Mouse (Mus musculus) heart, postnatal 10 days (tissue): ENCODE measurements around the gene Scaf8. TPM values are rescaled to one million over a fixed set of nuclear protein-coding genes. Genes with fewer than 3 reads are reported as not detected.
"Not testable (repeated sequence)": the region's sequence is repeated elsewhere in the genome, so short reads cannot be mapped to it uniquely, and the experiment has no call there.

ENCODE experiments used
- DNase-seq, 2 experiments: peaks; one replicate each; pipeline ENCODE4 v3.0.0; 2021
- intact Hi-C: fragments of 180-260 bp; cut with DNase I; formaldehyde crosslinking; loops from one replicate; pipeline ENCODE4 v1.15.1; 2025
- total RNA-seq, 2 experiments: library from RNA; stranded (reverse); gene quantifications; 2 replicates each; pipeline ENCODE4 v1.2.3; 2021

The Scaf8 gene
- 10 to 100 TPM; 45.2 to 45.8 TPM for total RNA-seq

- peak; percentile 96 for DNase-seq
- intact Hi-C loops = loop anchor here (5.0 kb wide), 1 partner anchor 37 kb away; no protein-coding TSS in a partner anchor
Measured at GRCm38 (mm10) chr17:3114720-3115379, at the start of gene Scaf8. Scaf8 (plus strand) TSS chr17:3114972.

DNA sequence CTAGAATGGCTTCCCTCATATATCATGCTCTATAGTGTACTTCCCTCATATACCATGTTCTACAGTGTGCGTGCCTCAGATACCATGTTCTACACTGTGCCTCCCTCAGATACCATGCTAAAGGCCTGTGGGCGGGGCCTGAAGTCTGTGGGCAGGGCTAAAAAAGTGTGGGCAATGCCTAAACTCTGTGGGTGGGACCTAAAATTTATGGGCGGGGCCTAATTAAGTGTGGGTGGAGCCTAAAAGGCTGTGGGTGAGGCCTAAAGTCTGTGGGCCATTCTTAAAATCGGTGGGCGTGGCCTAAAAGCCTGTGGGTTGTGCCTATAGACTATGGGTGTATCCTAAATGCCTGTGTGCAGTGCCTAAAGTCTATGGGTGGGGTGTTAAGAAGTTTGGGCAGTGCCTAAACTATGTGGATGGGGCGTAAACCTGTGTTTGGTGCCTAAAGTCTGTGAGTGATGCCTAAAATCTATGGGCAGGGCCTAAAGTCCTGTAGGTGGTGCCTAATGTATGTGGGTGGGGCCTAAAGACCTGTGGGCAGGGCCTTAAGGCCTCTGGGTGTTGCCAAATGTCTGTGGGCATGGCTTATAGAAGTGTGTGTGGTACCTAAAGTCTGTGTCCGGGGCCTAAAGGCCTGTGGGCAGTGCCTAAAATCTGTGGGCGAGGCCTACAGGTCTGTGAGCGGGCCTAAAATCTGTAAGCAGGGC, 39.5 kb upstream of the Scaf8 start:
- no peak for DNase-seq
- intact Hi-C loops = no loop called here

GRCm38 (mm10) chr17:3075873-3076245, 38.9 kb upstream of the Scaf8 start:
- DNase-seq = no peak
- intact Hi-C loops = no loop called here

DNA sequence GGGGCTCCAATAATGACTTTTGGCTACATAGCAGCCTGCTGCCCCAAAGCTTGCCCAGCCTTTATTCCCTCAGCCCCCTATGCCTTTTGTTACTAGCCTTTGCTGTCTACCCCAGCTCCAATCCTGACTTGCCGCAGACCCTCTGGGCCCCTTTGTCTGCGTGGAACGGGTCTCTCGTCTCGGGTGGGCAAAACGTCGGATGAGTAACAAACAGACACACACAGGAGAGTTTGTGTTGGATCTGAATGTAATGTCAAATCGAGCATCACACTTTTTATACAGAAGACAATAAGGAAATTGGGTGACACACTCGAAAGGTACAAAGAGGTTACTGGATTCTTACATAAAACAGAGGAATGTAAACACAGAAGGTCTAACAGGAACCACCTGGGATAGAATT, 36.8 kb upstream of the Scaf8 start:
- intact Hi-C loops, DNase-seq: not testable (repeated sequence)

DNA sequence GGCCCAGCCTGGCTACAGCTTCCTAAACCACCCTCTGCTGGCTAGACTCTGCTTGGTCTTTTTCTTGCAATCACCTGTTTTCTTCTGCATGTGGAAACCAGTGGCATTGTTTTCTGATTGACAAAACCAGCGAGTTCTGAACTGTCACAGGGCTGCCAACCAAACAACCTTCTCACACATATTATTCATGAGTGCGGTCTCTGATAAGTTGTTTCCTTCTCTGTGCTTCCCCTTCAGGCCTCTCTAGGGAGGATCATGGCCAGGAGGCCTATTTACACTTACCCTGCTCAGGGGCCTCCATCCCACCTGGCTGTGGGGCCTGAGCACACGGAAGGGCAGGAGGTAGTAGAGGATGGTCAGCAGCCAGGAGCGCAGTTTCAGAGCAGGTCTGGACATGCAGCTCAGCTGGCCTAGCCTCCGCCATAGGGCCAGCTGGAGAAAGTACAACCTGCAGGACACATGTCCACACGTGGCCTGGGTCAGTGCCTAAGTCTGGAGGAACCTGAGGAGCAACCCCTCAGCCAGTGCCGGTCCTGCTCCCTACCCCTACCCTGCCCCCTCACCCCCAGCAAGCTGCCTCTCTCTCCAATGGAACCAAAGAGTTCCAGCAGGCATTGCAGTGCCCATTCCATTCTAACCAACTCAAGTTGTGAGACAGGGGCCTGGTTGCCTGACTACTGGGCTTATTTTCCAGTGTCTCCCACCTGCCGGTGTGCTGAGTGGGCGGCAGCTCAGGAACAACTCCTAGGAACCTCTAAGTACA, 34.0 kb upstream of the Scaf8 start:
- not testable (repeated sequence) for DNase-seq
- intact Hi-C loops = loop anchor here (10.0 kb wide), 1 partner anchor 364 kb away; no protein-coding TSS in a partner anchor

- intact Hi-C loops = loop anchor here (10.0 kb wide), 1 partner anchor 363 kb away; no protein-coding TSS in a partner anchor
- DNase-seq = peak; percentile 66 to 73
Measured at GRCm38 (mm10) chr17:3081512-3082100, 33.2 kb upstream of the Scaf8 start.

DNA sequence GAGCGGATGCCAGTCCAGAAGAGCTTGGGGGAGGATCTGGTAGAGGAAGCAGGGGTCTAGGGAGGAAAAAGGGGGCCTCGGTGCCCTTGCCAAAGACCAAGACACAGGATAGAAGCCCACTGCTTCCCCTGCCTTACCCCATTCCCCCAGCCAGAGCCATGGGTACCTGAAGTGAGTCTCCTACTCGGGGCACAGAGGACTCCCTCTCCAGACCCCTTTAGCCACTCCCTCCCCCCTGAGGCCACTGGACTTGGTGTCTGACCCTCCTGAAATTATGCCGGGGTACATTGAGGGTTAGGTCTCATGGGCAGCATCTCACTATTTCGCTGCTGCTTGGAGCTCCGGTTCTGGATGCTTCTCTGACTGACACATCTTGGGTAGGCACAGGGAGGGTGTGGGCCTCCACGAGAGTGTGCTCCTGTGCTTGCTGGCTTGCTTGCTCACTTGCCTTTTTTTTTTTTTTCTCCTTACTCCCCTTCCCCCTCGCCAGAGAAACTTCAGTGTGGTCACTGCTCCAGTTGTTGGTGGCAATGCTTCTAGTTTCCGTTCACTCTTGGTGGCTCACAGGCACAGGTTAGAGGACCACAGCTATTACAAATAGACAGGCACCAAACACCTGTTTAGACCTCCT, 32.5 kb upstream of the Scaf8 start:
- DNase-seq = peak; percentile 18 to 37
- intact Hi-C loops = loop anchor here (10.0 kb wide), 1 partner anchor 363 kb away; no protein-coding TSS in a partner anchor

- intact Hi-C loops = loop anchor here (10.0 kb wide), 1 partner anchor 362 kb away; no protein-coding TSS in a partner anchor
- DNase-seq = peak; percentile 56 to 70
Measured at GRCm38 (mm10) chr17:3082756-3083749, 31.7 kb upstream of the Scaf8 start.

GRCm38 (mm10) chr17:3083886-3084550, 30.8 kb upstream of the Scaf8 start:
- DNase-seq = peak; percentile 96
- intact Hi-C loops = loop anchor here (10.0 kb wide), 1 partner anchor 361 kb away; no protein-coding TSS in a partner anchor

DNA sequence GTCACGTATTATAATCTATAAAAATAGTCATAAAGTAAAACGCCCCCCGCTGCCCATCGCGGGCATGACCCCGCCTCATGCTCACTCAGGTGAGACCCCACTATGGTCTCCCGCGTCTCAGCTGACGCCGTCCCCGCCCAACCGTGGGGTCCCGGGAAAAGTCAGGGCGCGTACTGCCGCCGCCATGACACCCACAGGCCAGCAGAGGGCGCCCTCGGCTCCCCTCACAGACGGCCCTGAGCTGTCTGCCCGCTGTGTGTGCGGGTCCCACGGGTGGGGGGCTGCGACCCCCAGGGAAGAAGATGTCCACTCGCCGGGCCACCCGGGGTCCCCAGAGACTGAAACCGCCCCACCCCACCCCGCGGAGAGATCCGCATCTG, 30.2 kb upstream of the Scaf8 start:
- intact Hi-C loops = loop anchor here (10.0 kb wide), 1 partner anchor 360 kb away; no protein-coding TSS in a partner anchor
- peak; percentile 84 to 86 for DNase-seq

- peak in 1 of 2 experiments; percentile 6 for DNase-seq
- intact Hi-C loops = loop anchor here (1.0 to 10.0 kb wide), 2 partner anchors 139 to 360 kb away; no protein-coding TSS in a partner anchor
Measured at GRCm38 (mm10) chr17:3085152-3085551, 29.6 kb upstream of the Scaf8 start.

DNA sequence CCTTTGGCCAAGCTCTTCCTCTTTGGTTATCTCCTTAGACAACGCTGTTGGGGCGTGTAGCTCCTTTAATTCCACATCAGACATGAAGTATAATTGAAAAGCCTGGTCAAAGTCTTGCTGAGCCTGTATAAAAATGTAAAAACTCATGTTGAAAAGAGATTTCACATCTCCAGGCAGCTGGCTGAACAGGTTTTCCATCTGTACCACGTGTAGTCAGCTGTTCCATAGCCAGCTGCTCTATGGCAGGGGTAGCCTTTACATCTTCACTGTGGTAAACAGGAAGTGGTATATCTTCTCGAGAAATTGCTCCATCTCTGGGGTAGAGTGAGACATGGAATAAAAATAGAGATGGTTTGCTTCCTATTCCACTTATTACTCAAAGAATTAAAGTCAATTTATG, 22.1 kb upstream of the Scaf8 start:
- no peak for DNase-seq
- intact Hi-C loops = no loop called here

DNA sequence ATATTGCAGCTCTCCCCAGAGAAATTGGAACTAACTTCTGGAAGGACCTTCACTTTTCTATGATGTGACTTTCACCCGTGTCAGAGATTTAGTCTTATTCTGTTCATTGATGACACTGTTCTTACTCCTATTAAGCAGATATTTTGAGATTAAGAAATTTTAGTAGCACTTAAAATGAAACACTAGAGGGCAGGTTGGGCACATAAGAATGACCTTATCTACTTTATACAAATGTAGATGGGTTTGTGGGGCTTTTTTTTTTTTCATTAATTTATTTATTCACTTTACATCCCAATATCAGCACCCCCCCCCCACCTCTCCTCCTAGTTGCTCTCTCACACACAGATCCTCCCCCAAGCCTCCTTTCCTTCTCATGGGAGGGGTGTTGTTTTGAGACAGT, 15.5 kb upstream of the Scaf8 start:
- DNase-seq, intact Hi-C loops: not testable (repeated sequence)

GRCm38 (mm10) chr17:3102336-3103165, 12.2 kb upstream of the Scaf8 start:
- intact Hi-C loops = loop anchor here (5.0 kb wide), 1 partner anchor 120 kb away; no protein-coding TSS in a partner anchor
- peak; percentile 77 to 78 for DNase-seq

GRCm38 (mm10) chr17:3104154-3104931, 10.4 kb upstream of the Scaf8 start:
- DNase-seq = no peak
- intact Hi-C loops = loop anchor here (5.0 kb wide), 1 partner anchor 118 kb away; no protein-coding TSS in a partner anchor

- no peak for DNase-seq
- intact Hi-C loops = no loop called here
Measured at GRCm38 (mm10) chr17:3105022-3105421, 9.8 kb upstream of the Scaf8 start.
